Mouse (Mus musculus) heart, embryonic 16.5 days (tissue): ENCODE measurements at regions not wholly inside any gene's neighbourhood (a gene's known extent, or its start where the extent isn't known, plus 50 kb on each side); places are given as distances from the start of the nearest gene placed in this dataset.
A peak's percentile ranks its signal among the peaks of the same experiment; 100 is the strongest.

Experiments
- ATAC-seq: fragments of 200-750 bp; cut with Nextera tagmentation; replicated peaks from 2 replicates; pipeline ENCODE4 v1.8.0; 2017; ENCODE audit warnings: moderate number of reproducible peaks; ENCODE audit not compliant: insufficient read depth, low FRiP score; ENCODE audit errors: extremely low read depth
- H3K27ac ChIP-seq: fragments of 300-500 bp; sonication (generic); 2 replicates; pipeline ENCODE4 v1.5.1; 2014; ENCODE audit warnings: mild to moderate bottlenecking, low read length, control low read depth, moderate library complexity
- H3K27me3 ChIP-seq: fragments of 300-500 bp; sonication (generic); 2 replicates; pipeline ENCODE4 v1.6.1; 2014; ENCODE audit warnings: low read length, mixed read lengths; ENCODE audit not compliant: control insufficient read depth, insufficient read depth
- H3K36me3 ChIP-seq: fragments of 300-500 bp; sonication (generic); 2 replicates; pipeline ENCODE4 v1.6.1; 2014; ENCODE audit not compliant: control insufficient read depth, insufficient read depth
- H3K4me1 ChIP-seq: fragments of 300-500 bp; sonication (generic); 2 replicates; pipeline ENCODE4 v1.6.1; 2014; ENCODE audit warnings: low read length, mixed read lengths; ENCODE audit not compliant: control insufficient read depth, insufficient read depth
- H3K4me2 ChIP-seq: fragments of 300-500 bp; sonication (generic); 2 replicates; pipeline ENCODE4 v1.6.1; 2014; ENCODE audit warnings: low read depth, mild to moderate bottlenecking, control low read depth, low read length
- H3K4me3 ChIP-seq: fragments of 300-500 bp; sonication (generic); 2 replicates; pipeline ENCODE4 v1.5.1; 2014; ENCODE audit warnings: mild to moderate bottlenecking, control low read depth, low read length
- H3K9ac ChIP-seq: fragments of 300-500 bp; sonication (generic); 2 replicates; pipeline ENCODE4 v1.6.1; 2014; ENCODE audit warnings: low read length, control low read depth
- H3K9me3 ChIP-seq: fragments of 300-500 bp; sonication (generic); replicated peaks from 2 replicates; pipeline ENCODE4 v1.6.1; 2016; ENCODE audit warnings: low read length; ENCODE audit not compliant: control insufficient read depth
- WGBS: fragments of 180-500 bp; shearing (Covaris S2); extraction: QIAGEN DNeasy Blood & Tissue Kit; methylation state at CpG from one replicate; pipeline ENCODE4 v1.1.7; 2014; 5-methylcytosine and 5-hydroxymethylcytosine counted together

GRCm38 (mm10) chr1:35797064-35797463 lies 271.1 kb upstream of the Hs6st1 start:
- Histone ChIP-seq H3K36me3 (no peaks in the 10 kb centered on the region), H3K9me3 (peaks cover 4% of the 10 kb centered on the region; the same call in 1 of the 2 replicates), H3K4me2 (no peak overlapping the region), H3K9ac (no peak overlapping the region), H3K27me3 (no peaks in the 10 kb centered on the region), H3K4me1 (no peaks in the 10 kb centered on the region), H3K4me3 (no peak overlapping the region), H3K27ac (no peak overlapping the region)
- WGBS, result 85% methylated on average over 2 of the region's 2 CpGs
- no peak for ATAC-seq

DNA sequence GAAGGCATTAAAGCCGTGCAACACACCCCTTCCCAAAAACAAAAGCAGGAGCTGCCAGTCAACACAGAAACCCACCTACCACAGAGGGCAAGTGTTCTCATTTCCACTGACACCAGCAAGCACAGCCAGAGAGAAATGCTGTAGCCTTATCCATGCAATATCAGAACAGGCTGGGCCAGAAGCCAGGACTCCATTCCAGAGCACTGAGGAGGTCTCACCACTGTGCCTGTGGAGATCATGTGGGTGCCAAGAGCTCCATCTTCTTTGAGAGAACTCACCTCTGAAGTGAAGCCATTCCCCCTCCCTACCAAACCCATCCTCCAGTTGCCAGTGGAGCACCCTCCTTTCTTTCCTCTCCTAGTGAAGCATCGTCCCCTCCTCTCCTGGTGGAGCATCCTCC lies 270.7 kb upstream of the Hs6st1 start:
- ATAC-seq, result no peak
- H3K9ac ChIP-seq, result no peak overlapping the region
- H3K9me3 ChIP-seq, result peaks cover 4% of the 10 kb centered on the region; the same call in 1 of the 2 replicates
- H3K27ac ChIP-seq, result no peak overlapping the region
- H3K4me3 ChIP-seq, result no peak overlapping the region
- H3K27me3 ChIP-seq, result no peaks in the 10 kb centered on the region
- H3K36me3 ChIP-seq, result no peaks in the 10 kb centered on the region
- 74% methylated on average over 2 of the region's 2 CpGs for WGBS
- H3K4me1 ChIP-seq, result no peaks in the 10 kb centered on the region
- H3K4me2 ChIP-seq, result no peak overlapping the region

GRCm38 (mm10) chr1:35805546-35805945 lies 262.7 kb upstream of the Hs6st1 start:
- Histone ChIP-seq H3K9ac (no peak overlapping the region), H3K27ac (no peak overlapping the region), H3K4me2 (no peak overlapping the region), H3K36me3 (no peaks in the 10 kb centered on the region), H3K4me1 (0 out of 2 replicates have a peak, but pooled peaks cover 2% of the 10 kb centered on the region), H3K4me3 (no peak overlapping the region), H3K9me3 (peaks cover 4% of the 10 kb centered on the region; the same call in 1 of the 2 replicates), H3K27me3 (no peaks in the 10 kb centered on the region)
- WGBS, result 81% methylated on average over 3 of the region's 3 CpGs
- no peak for ATAC-seq

- 0 out of 2 replicates have a peak, but pooled peaks cover 2% of the 10 kb centered on the region for H3K4me1 ChIP-seq
- no peak overlapping the region for H3K4me3 ChIP-seq
- no peak for ATAC-seq
- H3K27me3 ChIP-seq, result no peaks in the 10 kb centered on the region
- H3K9ac ChIP-seq, result no peak overlapping the region
- H3K4me2 ChIP-seq, result no peak overlapping the region
- H3K27ac ChIP-seq, result no peak overlapping the region
- WGBS, result 86% methylated on average over 2 of the region's 2 CpGs
- peaks cover 2% of the 10 kb centered on the region; the same call in 1 of the 2 replicates for H3K9me3 ChIP-seq
- no peaks in the 10 kb centered on the region for H3K36me3 ChIP-seq
These were observed 261.9 kb upstream of the Hs6st1 start for GRCm38 (mm10) chr1:35806329-35806728.

- H3K27me3 ChIP-seq, result no peaks in the 10 kb centered on the region
- WGBS, result 13% methylated on average over 1 of the region's 1 CpGs
- no peak overlapping the region for H3K27ac ChIP-seq
- no peak overlapping the region for H3K4me3 ChIP-seq
- ATAC-seq, result no peak
- 0 out of 2 replicates have a peak, but pooled peaks cover 2% of the 10 kb centered on the region for H3K4me1 ChIP-seq
- no peaks in the 10 kb centered on the region for H3K36me3 ChIP-seq
- no peaks in the 10 kb centered on the region; the same call in 1 of the 2 replicates for H3K9me3 ChIP-seq
- H3K9ac ChIP-seq, result no peak overlapping the region
- no peak overlapping the region for H3K4me2 ChIP-seq
These were observed 261.5 kb upstream of the Hs6st1 start for GRCm38 (mm10) chr1:35806731-35807130.

GRCm38 (mm10) chr1:35808894-35809293 lies 259.3 kb upstream of the Hs6st1 start:
- WGBS, result 75% methylated on average over 4 of the region's 4 CpGs
- Histone ChIP-seq H3K27ac (no peak overlapping the region), H3K36me3 (no peaks in the 10 kb centered on the region), H3K4me2 (no peak overlapping the region), H3K9me3 (no peaks in the 10 kb centered on the region), H3K27me3 (no peaks in the 10 kb centered on the region), H3K9ac (no peak overlapping the region), H3K4me1 (0 out of 2 replicates have a peak, but pooled peaks cover 2% of the 10 kb centered on the region), H3K4me3 (no peak overlapping the region)
- ATAC-seq, result no peak

DNA sequence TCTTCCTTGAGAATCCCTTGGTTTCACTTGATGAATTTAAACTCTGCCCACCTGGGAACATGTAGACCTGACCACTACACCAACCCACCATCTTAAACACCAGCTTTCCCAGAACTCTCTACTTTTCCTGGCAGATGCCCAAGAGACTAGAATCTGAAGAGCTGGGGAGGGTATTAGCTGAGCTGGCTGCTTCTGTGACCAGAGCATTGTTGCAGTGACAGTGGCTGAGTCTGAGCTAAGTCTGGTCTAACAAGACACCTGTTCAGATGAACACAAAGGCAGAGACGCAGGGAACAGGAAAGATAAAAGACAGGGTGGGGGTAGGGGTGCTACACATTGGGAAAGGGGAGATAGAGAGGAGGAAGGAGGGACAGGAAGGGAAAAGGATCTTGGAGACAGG lies 258.9 kb upstream of the Hs6st1 start:
- 59% methylated on average over 1 of the region's 1 CpGs for WGBS
- Histone ChIP-seq H3K36me3 (no peaks in the 10 kb centered on the region), H3K27me3 (no peaks in the 10 kb centered on the region), H3K9me3 (no peaks in the 10 kb centered on the region), H3K4me2 (no peak overlapping the region), H3K4me3 (no peak overlapping the region), H3K27ac (no peak overlapping the region), H3K4me1 (0 out of 2 replicates have a peak, but pooled peaks cover 2% of the 10 kb centered on the region), H3K9ac (no peak overlapping the region)
- 0 out of 2 replicates have a peak, but pooled peaks have one; percentile 37 for ATAC-seq

GRCm38 (mm10) chr1:35810571-35811342 lies 257.4 kb upstream of the Hs6st1 start:
- H3K9ac ChIP-seq, result no peak overlapping the region
- H3K36me3 ChIP-seq, result no peaks in the 10 kb centered on the region
- no peak overlapping the region for H3K4me2 ChIP-seq
- WGBS, result 76% methylated on average over 8 of the region's 8 CpGs
- no peaks in the 10 kb centered on the region for H3K27me3 ChIP-seq
- H3K9me3 ChIP-seq, result no peaks in the 10 kb centered on the region
- 0 out of 2 replicates have a peak, but pooled peaks cover 2% of the 10 kb centered on the region for H3K4me1 ChIP-seq
- no peak for ATAC-seq
- H3K27ac ChIP-seq, result no peak overlapping the region
- no peak overlapping the region for H3K4me3 ChIP-seq

- no peak overlapping the region for H3K9ac ChIP-seq
- 73% methylated on average over 6 of the region's 6 CpGs for WGBS
- H3K9me3 ChIP-seq, result no peaks in the 10 kb centered on the region
- no peak for ATAC-seq
- no peak overlapping the region for H3K4me3 ChIP-seq
- no peaks in the 10 kb centered on the region for H3K27me3 ChIP-seq
- no peak overlapping the region for H3K4me2 ChIP-seq
- H3K36me3 ChIP-seq, result no peaks in the 10 kb centered on the region
- H3K27ac ChIP-seq, result no peak overlapping the region
- H3K4me1 ChIP-seq, result 0 out of 2 replicates have a peak, but pooled peaks cover 2% of the 10 kb centered on the region
These were observed 256.8 kb upstream of the Hs6st1 start for GRCm38 (mm10) chr1:35811380-35811779.
